In the genomic region with DNA sequence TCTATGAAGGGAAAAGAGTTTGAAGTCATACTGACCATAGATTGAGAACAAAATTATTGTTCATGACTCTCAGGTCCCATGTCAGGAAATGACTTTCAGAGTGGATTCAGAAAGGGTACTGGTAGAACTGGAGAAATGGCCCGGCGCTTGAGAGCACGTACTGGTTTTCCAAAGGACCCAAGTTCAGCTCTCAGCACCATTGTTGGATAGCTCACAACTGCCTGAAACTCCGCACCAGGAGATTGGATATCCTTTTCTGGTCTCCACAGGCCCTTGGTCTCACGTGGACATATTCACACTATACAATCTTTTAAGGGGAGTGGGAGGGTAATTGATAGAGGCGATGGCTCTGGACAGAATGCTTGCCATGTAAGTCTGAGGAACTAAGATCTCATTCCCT, we compare ENCODE assay signal across 8 mouse cellular contexts. TPM values are rescaled to one million over a fixed set of nuclear protein-coding genes. Genes with fewer than 3 reads are reported as not detected.
DNase-seq lines count a peak whose midpoint lies in the region; ATAC-seq and TF ChIP-seq lines count a peak whose summit lies in the region.

No protein-coding gene starts in this region.

- H3K36me3 ChIP-seq in kidney, embryonic 15.5 days = peaks cover 17% of the 10 kb centered on the region
- 0 out of 2 replicates have a peak, but pooled peaks cover 3% of the 10 kb centered on the region for H3K36me3 ChIP-seq in hindbrain, embryonic 15.5 days
- H3K36me3 ChIP-seq in midbrain, embryonic 14.5 days (ENCODE audit: control insufficient read depth, insufficient read depth, low read length) = peaks cover 12% of the 10 kb centered on the region

- no peaks in the 10 kb centered on the region for H3K9me3 ChIP-seq in kidney, embryonic 15.5 days (replicated peaks)
- no peaks in the 10 kb centered on the region for H3K9me3 ChIP-seq in hindbrain, embryonic 15.5 days
- no peaks in the 10 kb centered on the region for H3K9me3 ChIP-seq in midbrain, embryonic 14.5 days (ENCODE audit: control insufficient read depth, low read length)

- WGBS in kidney, embryonic 15.5 days = 88% methylated on average over 6 of the region's 6 CpGs
- 92% methylated on average over 6 of the region's 6 CpGs for WGBS in hindbrain, embryonic 15.5 days
- WGBS in midbrain, embryonic 14.5 days = 92% methylated on average over 6 of the region's 6 CpGs

- peaks cover 14% of the 10 kb centered on the region for H3K4me1 ChIP-seq in kidney, embryonic 15.5 days
- peaks cover 11% of the 10 kb centered on the region for H3K4me1 ChIP-seq in cortical plate, adult 2 months (ENCODE audit: control insufficient read depth, insufficient read depth, low read length)
- peaks cover 23% of the 10 kb centered on the region for H3K4me1 ChIP-seq in hindbrain, embryonic 15.5 days (replicated peaks)
- peaks cover 11% of the 10 kb centered on the region for H3K4me1 ChIP-seq in midbrain, embryonic 14.5 days (ENCODE audit: control insufficient read depth, insufficient read depth, low read length)

- no peak for DNase-seq in kidney, postnatal 4 days
- no peak for DNase-seq in midbrain, embryonic 14.5 days
- DNase-seq in natural killer cell, adult 2 months (ENCODE audit: low spot score in 2 of 2) = no peak
- no peak for DNase-seq in cerebellum, adult 18-20 months
- no peak for DNase-seq in retina, embryonic 14.5 days (ENCODE audit: low spot score)

- ATAC-seq in kidney, embryonic 15.5 days (replicated peaks; ENCODE audit: low FRiP score) = no peak
- no peak for ATAC-seq in hindbrain, embryonic 15.5 days (ENCODE audit: low FRiP score, low read depth)
- no peak for ATAC-seq in midbrain, embryonic 14.5 days (ENCODE audit: low FRiP score, low TSS enrichment)

- H3K27ac ChIP-seq in kidney, embryonic 15.5 days = peak overlapping the region; percentile 24; the same call in 1 of the 2 replicates
- no peak overlapping the region for H3K27ac ChIP-seq in cortical plate, adult 2 months (ENCODE audit: insufficient read depth, low read length)
- H3K27ac ChIP-seq in hindbrain, embryonic 15.5 days (replicated peaks) = 0 out of 2 replicates have a peak overlapping the region, but pooled peaks have one; percentile 93
- H3K27ac ChIP-seq in midbrain, embryonic 14.5 days (replicated peaks; ENCODE audit: low read depth, low read length) = no peak overlapping the region

- peak overlapping the region; percentile 65 for H3K4me3 ChIP-seq in kidney, embryonic 15.5 days (replicated peaks)
- H3K4me3 ChIP-seq in cortical plate, adult 2 months (ENCODE audit: insufficient read depth, low read length) = peak overlapping the region; percentile 62; the same call in 1 of the 2 replicates
- peak overlapping the region; percentile 95 for H3K4me3 ChIP-seq in hindbrain, embryonic 15.5 days
- H3K4me3 ChIP-seq in midbrain, embryonic 14.5 days (replicated peaks; ENCODE audit: low read depth, low read length) = peak overlapping the region; percentile 80

- no peak for TF ChIP-seq POLR2A in cortical plate, adult 2 months (IDR thresholded peaks at IDR 0.05; ENCODE audit: extremely low read depth, insufficient read depth, low read length)

- H3K27me3 ChIP-seq in kidney, embryonic 15.5 days = peaks cover 21% of the 10 kb centered on the region
- H3K27me3 ChIP-seq in hindbrain, embryonic 15.5 days = 0 out of 2 replicates have a peak, but pooled peaks cover 7% of the 10 kb centered on the region
- H3K27me3 ChIP-seq in midbrain, embryonic 14.5 days (ENCODE audit: control insufficient read depth, insufficient read depth, low read length) = no peaks in the 10 kb centered on the region

- no peak for TF ChIP-seq CTCF in cortical plate, adult 2 months (IDR thresholded peaks at IDR 0.05; ENCODE audit: extremely low read depth, insufficient read depth, low read length)

- peak overlapping the region; percentile 66 for H3K4me2 ChIP-seq in kidney, embryonic 15.5 days
- peak overlapping the region; percentile 67 for H3K4me2 ChIP-seq in hindbrain, embryonic 15.5 days
- peak overlapping the region; percentile 62 for H3K4me2 ChIP-seq in midbrain, embryonic 14.5 days (ENCODE audit: low read length)

- no peak overlapping the region for H3K9ac ChIP-seq in kidney, embryonic 15.5 days
- H3K9ac ChIP-seq in hindbrain, embryonic 15.5 days = peak overlapping the region; percentile 91
- peak overlapping the region; percentile 88; the same call in 1 of the 2 replicates for H3K9ac ChIP-seq in midbrain, embryonic 14.5 days (replicated peaks; ENCODE audit: low read length)

RNA-seq across cellular contexts. Expression of gene Cmas, which starts 1.5 kb away (rescaled TPM):
- polyA plus RNA-seq in kidney, embryonic 15.5 days (2015; fragmentation: Nextera tagmentation; extraction: Ambion mirVana) = 77.1 and 77.2 TPM in 2 replicates
- polyA plus RNA-seq in cortical plate, adult 2 months (2012; rRNA removed) = 86.8 and 88.2 TPM in 2 replicates
- polyA plus RNA-seq in hindbrain, embryonic 15.5 days (2015; fragmentation: Nextera tagmentation; extraction: Ambion mirVana) = 185 and 188 TPM in 2 replicates
- polyA plus RNA-seq in midbrain, embryonic 14.5 days (2014; fragmentation: Nextera tagmentation; extraction: Ambion mirVana) = 228 and 230 TPM in 2 replicates

RNA-seq across cellular contexts. Expression of gene Sult6b2, which starts 46.3 kb away (rescaled TPM):
- not detected in 2 replicates for polyA plus RNA-seq in kidney, embryonic 15.5 days (2015; fragmentation: Nextera tagmentation; extraction: Ambion mirVana)
- polyA plus RNA-seq in cortical plate, adult 2 months (2012; rRNA removed) = 0.13 TPM in 2 replicates
- 0.30 TPM in 1 of 2 replicates, not detected in the other for polyA plus RNA-seq in hindbrain, embryonic 15.5 days (2015; fragmentation: Nextera tagmentation; extraction: Ambion mirVana)
- polyA plus RNA-seq in midbrain, embryonic 14.5 days (2014; fragmentation: Nextera tagmentation; extraction: Ambion mirVana) = 0.32 TPM in 1 of 2 replicates, not detected in the other

RNA-seq across cellular contexts. Expression of gene Abcc9, which starts 55.9 kb away (rescaled TPM):
- polyA plus RNA-seq in kidney, embryonic 15.5 days (2015; fragmentation: Nextera tagmentation; extraction: Ambion mirVana) = 6.2 and 7.7 TPM in 2 replicates
- polyA plus RNA-seq in cortical plate, adult 2 months (2012; rRNA removed) = 3.1 and 3.2 TPM in 2 replicates
- 3.3 and 3.4 TPM in 2 replicates for polyA plus RNA-seq in hindbrain, embryonic 15.5 days (2015; fragmentation: Nextera tagmentation; extraction: Ambion mirVana)
- polyA plus RNA-seq in midbrain, embryonic 14.5 days (2014; fragmentation: Nextera tagmentation; extraction: Ambion mirVana) = 3.8 and 4.4 TPM in 2 replicates

Comparison
In these comparisons a context has a peak if more than half of its experiments do, and no peak if none do; other contexts are left out.
1. H3K27ac ChIP-seq: peak in kidney, embryonic 15.5 days (single experiment) and hindbrain, embryonic 15.5 days (single experiment); none in cortical plate, adult 2 months (single experiment) and midbrain, embryonic 14.5 days (single experiment).
2. Peak in every context shown above with its lines, with median percentiles within 50 percentile points of each other: H3K4me2 ChIP-seq and H3K4me3 ChIP-seq.